Mouse (Mus musculus) forebrain, postnatal 0 days (tissue): Measurements from ENCODE around the gene Itgal. TPM values are rescaled to one million over a fixed set of nuclear protein-coding genes. Genes with fewer than 3 reads are reported as not detected.

Experiments
- ATAC-seq: fragments of 200-750 bp; cut with Nextera tagmentation; 2 replicates; pipeline ENCODE4 v1.8.0; 2017; ENCODE audit warnings: mild to moderate bottlenecking, moderate library complexity
- DNase-seq: peaks from one replicate; pipeline ENCODE4 v3.0.0-alpha.2; 2015
- H3K27ac ChIP-seq: fragments of 300-500 bp; sonication (generic); 2 replicates; pipeline ENCODE4 v1.5.1; 2014; ENCODE audit warnings: low read depth, mild to moderate bottlenecking, antibody characterized with exemption, low read length, moderate library complexity, mixed read lengths
- H3K27me3 ChIP-seq: fragments of 300-500 bp; sonication (generic); 2 replicates; pipeline ENCODE4 v1.6.1; 2014; ENCODE audit warnings: mild to moderate bottlenecking, low read length, mixed read lengths; ENCODE audit not compliant: insufficient read depth
- H3K36me3 ChIP-seq: fragments of 300-500 bp; sonication (generic); 2 replicates; pipeline ENCODE4 v1.6.1; 2014; ENCODE audit warnings: mild to moderate bottlenecking, moderate library complexity; ENCODE audit not compliant: insufficient read depth
- H3K4me1 ChIP-seq: fragments of 300-500 bp; sonication (generic); 2 replicates; pipeline ENCODE4 v1.6.1; 2014; ENCODE audit warnings: antibody characterized with exemption; ENCODE audit not compliant: insufficient read depth
- H3K4me2 ChIP-seq: fragments of 300-500 bp; sonication (generic); 2 replicates; pipeline ENCODE4 v1.6.1; 2014; ENCODE audit warnings: low read depth, mild to moderate bottlenecking, moderate library complexity
- H3K4me3 ChIP-seq: fragments of 300-500 bp; sonication (generic); 2 replicates; pipeline ENCODE4 v1.5.1; 2014; ENCODE audit warnings: low read depth, low read length, mixed read lengths
- H3K9ac ChIP-seq: fragments of 300-500 bp; sonication (generic); 2 replicates; pipeline ENCODE4 v1.6.1; 2014; ENCODE audit warnings: mild to moderate bottlenecking
- H3K9me3 ChIP-seq: fragments of 300-500 bp; sonication (generic); 2 replicates; pipeline ENCODE4 v1.6.1; 2016; ENCODE audit warnings: low read length
- CTCF ChIP-seq: sonication (generic); IDR thresholded peaks from 2 replicates; pipeline ENCODE4 v1.5.1; 2016; ENCODE audit warnings: antibody characterized with exemption, control low read depth, low read depth
- WGBS: fragments of 180-500 bp; shearing (Covaris S2); extraction: QIAGEN DNeasy Blood & Tissue Kit; methylation state at CpG from one replicate; pipeline ENCODE4 v1.1.7; 2014; 5-methylcytosine and 5-hydroxymethylcytosine counted together
- polyA plus RNA-seq: library from polyadenylated mRNA; unstranded; fragments of >200 nt; fragmentation: Nextera tagmentation; extraction: Ambion mirVana; gene quantifications from 2 replicates; pipeline ENCODE4 v1.2.1, GENCODE M21; 2015
- total RNA-seq: library from RNA; depleted of rRNA; stranded (reverse); fragments of >200 nt; gene quantifications from 2 replicates; pipeline ENCODE4 v1.2.3, GENCODE M21; 2014

Gene Itgal
- total and polyA plus RNA-seq, 2 experiments from 2014 or later = 0.56 to 0.76 TPM

GRCm38 (mm10) chr7:127270666-127271065 is 25.4 kb upstream of the Itgal start:
- Histone ChIP-seq H3K36me3 (peaks cover 18% of the 10 kb centered on the region; the same call in 1 of the 2 replicates), H3K27ac (no peak overlapping the region), H3K4me2 (no peak overlapping the region), H3K27me3 (no peaks in the 10 kb centered on the region), H3K4me3 (no peak overlapping the region), H3K9me3 (0 out of 2 replicates have a peak, but pooled peaks cover 4% of the 10 kb centered on the region), H3K4me1 (peaks cover 4% of the 10 kb centered on the region; the same call in 1 of the 2 replicates), H3K9ac (no peak overlapping the region)
- WGBS = 96% methylated on average over 5 of the region's 5 CpGs
- TF ChIP-seq CTCF = no peak
- DNase-seq (no peak), ATAC-seq (no peak)

DNA sequence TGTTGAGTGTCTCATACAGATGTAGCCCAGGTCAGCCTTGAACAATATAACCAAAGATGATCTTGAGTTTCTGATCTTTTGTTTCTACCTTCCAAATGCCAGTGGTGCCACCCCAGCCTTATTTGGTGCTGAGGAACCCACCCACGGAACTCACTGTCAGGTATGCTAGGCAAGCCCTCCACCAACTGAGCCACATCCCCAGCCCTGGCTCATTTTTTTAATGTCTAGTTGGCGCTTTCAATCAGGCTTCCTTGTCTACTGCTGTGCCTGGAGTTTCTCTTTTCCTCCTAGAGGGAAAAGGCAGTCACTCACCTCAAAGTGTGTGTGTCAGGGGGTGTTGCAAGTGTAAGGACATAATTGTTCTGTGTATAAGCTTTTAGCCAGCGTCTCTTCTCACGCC is 25.0 kb upstream of the Itgal start:
- Histone ChIP-seq H3K27ac (no peak overlapping the region), H3K4me3 (no peak overlapping the region), H3K9ac (no peak overlapping the region), H3K27me3 (no peaks in the 10 kb centered on the region), H3K4me1 (peaks cover 4% of the 10 kb centered on the region; the same call in 1 of the 2 replicates), H3K9me3 (0 out of 2 replicates have a peak, but pooled peaks cover 4% of the 10 kb centered on the region), H3K4me2 (no peak overlapping the region), H3K36me3 (peaks cover 18% of the 10 kb centered on the region; the same call in 1 of the 2 replicates)
- TF ChIP-seq CTCF = no peak
- 93% methylated on average over 4 of the region's 4 CpGs for WGBS
- ATAC-seq (no peak), DNase-seq (no peak)

- 0 out of 2 replicates have a peak overlapping the region, but pooled peaks have one; percentile 81 for H3K4me2 ChIP-seq
- H3K4me3 ChIP-seq = no peak overlapping the region
- ATAC-seq (no peak), DNase-seq (no peak)
- 0 out of 2 replicates have a peak, but pooled peaks cover 4% of the 10 kb centered on the region for H3K9me3 ChIP-seq
- H3K4me1 ChIP-seq = peaks cover 4% of the 10 kb centered on the region; the same call in 1 of the 2 replicates
- no peak overlapping the region for H3K27ac ChIP-seq
- no peak overlapping the region for H3K9ac ChIP-seq
- 94% methylated on average over 15 of the region's 15 CpGs for WGBS
- H3K27me3 ChIP-seq = no peaks in the 10 kb centered on the region
- H3K36me3 ChIP-seq = peaks cover 18% of the 10 kb centered on the region; the same call in 1 of the 2 replicates
- no peak for TF ChIP-seq CTCF
These were observed 23.5 kb upstream of the Itgal start for GRCm38 (mm10) chr7:127272566-127272965.

DNA sequence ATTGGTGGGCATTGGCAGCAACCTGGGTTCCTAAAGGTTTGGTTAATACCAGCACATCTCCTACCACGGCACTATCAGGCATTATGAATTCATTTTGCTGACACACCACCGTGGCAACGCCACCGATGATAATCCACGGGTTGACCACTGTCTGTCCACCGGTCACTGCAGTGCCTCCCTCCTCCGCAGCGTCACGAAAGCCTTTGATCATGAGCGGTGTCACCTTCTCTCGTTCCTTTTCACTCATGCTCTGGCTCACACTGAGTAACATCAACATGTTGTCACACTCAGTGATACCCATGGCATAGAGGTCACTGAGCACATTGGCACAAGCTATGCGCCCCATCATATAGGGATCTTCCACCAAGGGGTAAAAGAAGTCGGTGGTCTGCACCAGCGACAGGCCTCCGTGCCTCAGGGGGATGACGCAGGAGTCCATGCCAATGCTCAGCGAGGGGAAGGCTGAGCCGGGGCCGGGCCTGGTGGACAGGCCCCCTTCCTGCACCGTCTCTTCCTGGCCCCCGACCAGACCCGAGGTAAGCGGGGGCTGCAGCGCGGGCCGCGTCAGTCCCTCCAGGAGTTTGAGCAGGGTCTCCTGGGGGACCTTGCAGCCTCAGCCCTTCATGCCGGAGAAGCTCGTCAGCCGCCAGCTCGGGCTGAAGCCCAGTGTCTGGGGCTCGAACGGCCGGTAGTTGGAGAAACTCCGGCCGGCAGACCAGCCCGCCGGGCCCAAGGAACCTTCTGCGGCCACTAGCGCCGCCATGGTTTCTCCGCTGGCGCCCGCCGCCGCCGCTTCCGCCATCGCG is 22.7 kb upstream of the Itgal start:
- Histone ChIP-seq H3K4me3 (peak overlapping the region; percentile 84), H3K9ac (peak overlapping the region; percentile 93), H3K36me3 (peaks cover 17% of the 10 kb centered on the region; the same call in 1 of the 2 replicates), H3K27me3 (no peaks in the 10 kb centered on the region), H3K4me1 (peaks cover 4% of the 10 kb centered on the region; the same call in 1 of the 2 replicates), H3K9me3 (0 out of 2 replicates have a peak, but pooled peaks cover 3% of the 10 kb centered on the region), H3K27ac (peak overlapping the region; percentile 80), H3K4me2 (peak overlapping the region; percentile 81)
- peak; percentile 63 for ATAC-seq
- WGBS = 18% methylated on average over 50 of the region's 50 CpGs
- no peak for DNase-seq
- no peak for TF ChIP-seq CTCF

GRCm38 (mm10) chr7:127273925-127274789 is 21.9 kb upstream of the Itgal start, which contains the start of gene Sephs2:
Gene Sephs2, minus strand, starts transcription at chr7:127274055.
- peaks cover 9% of the 10 kb centered on the region; the same call in 1 of the 2 replicates for H3K36me3 ChIP-seq
- 2% methylated on average over 39 of the region's 39 CpGs for WGBS
- H3K27me3 ChIP-seq = no peaks in the 10 kb centered on the region
- H3K4me1 ChIP-seq = peaks cover 4% of the 10 kb centered on the region; the same call in 1 of the 2 replicates
- peak within 1 kb of the TSS; percentile 93 for H3K9ac ChIP-seq
- DNase-seq = peak; percentile 96
- H3K9me3 ChIP-seq = no peaks in the 10 kb centered on the region
- peak; percentile 94 for ATAC-seq
- peak within 1 kb of the TSS; percentile 81 for H3K4me2 ChIP-seq
- TF ChIP-seq CTCF = no peak
- peak within 1 kb of the TSS; percentile 80 for H3K27ac ChIP-seq
- H3K4me3 ChIP-seq = peak within 1 kb of the TSS; percentile 84

GRCm38 (mm10) chr7:127276519-127276961 is 19.5 kb upstream of the Itgal start:
- no peak overlapping the region for H3K9ac ChIP-seq
- H3K36me3 ChIP-seq = no peaks in the 10 kb centered on the region
- no peaks in the 10 kb centered on the region for H3K9me3 ChIP-seq
- H3K4me3 ChIP-seq = no peak overlapping the region
- peaks cover 4% of the 10 kb centered on the region; the same call in 1 of the 2 replicates for H3K4me1 ChIP-seq
- 85% methylated on average over 5 of the region's 5 CpGs for WGBS
- DNase-seq = no peak
- H3K27ac ChIP-seq = no peak overlapping the region
- H3K27me3 ChIP-seq = no peaks in the 10 kb centered on the region
- ATAC-seq = no peak
- TF ChIP-seq CTCF = no peak
- H3K4me2 ChIP-seq = no peak overlapping the region
